Mouse (Mus musculus) retina, postnatal 7 days (tissue): ENCODE measurements around the gene Pla2g12a.

ENCODE experiments used
- DNase-seq: peaks from one replicate; pipeline ENCODE4 v3.0.0-alpha.2; 2012; ENCODE audit warnings: low read depth, low spot score

The Pla2g12a gene

GRCm38 (mm10) chr3:129878405-129879021 lies at the start of gene Pla2g12a:
Gene Pla2g12a (plus strand): TSS chr3:129878606.
- DNase-seq, result peak; percentile 90

- no peak for DNase-seq
These were observed 47.8 kb upstream of the Pla2g12a start for GRCm38 (mm10) chr3:129830626-129831025.

- DNase-seq, result peak; percentile 97
These were observed 47.3 kb upstream of the Pla2g12a start, which contains the start of gene Gar1 for GRCm38 (mm10) chr3:129831035-129831568. Gene Gar1 (minus strand): TSS chr3:129831396.

GRCm38 (mm10) chr3:129835388-129835934 lies 42.9 kb upstream of the Pla2g12a start, which contains the start of gene Cfi:
Gene Cfi (plus strand): TSS chr3:129835884.
- no peak for DNase-seq

GRCm38 (mm10) chr3:129836051-129836697 lies 42.2 kb upstream of the Pla2g12a start:
- no peak for DNase-seq

GRCm38 (mm10) chr3:129836965-129837364 lies 41.4 kb upstream of the Pla2g12a start:
- no peak for DNase-seq

GRCm38 (mm10) chr3:129838017-129838416 lies 40.4 kb upstream of the Pla2g12a start:
- DNase-seq, result no peak

- no peak for DNase-seq
These were observed 32.5 kb upstream of the Pla2g12a start for GRCm38 (mm10) chr3:129845868-129846267.

- no peak for DNase-seq
These were observed 31.6 kb upstream of the Pla2g12a start for GRCm38 (mm10) chr3:129846846-129847245.

GRCm38 (mm10) chr3:129862592-129862991 lies 15.8 kb upstream of the Pla2g12a start:
- no peak for DNase-seq

- peak; percentile 9 for DNase-seq
These were observed 14.7 kb upstream of the Pla2g12a start for GRCm38 (mm10) chr3:129863698-129864097.

GRCm38 (mm10) chr3:129877327-129877726 lies 1.1 kb upstream of the Pla2g12a start:
- DNase-seq, result no peak

GRCm38 (mm10) chr3:129879131-129879757 lies 838 bp downstream of the Pla2g12a start:
- no peak for DNase-seq

- no peak for DNase-seq
These were observed 1.5 kb downstream of the Pla2g12a start for GRCm38 (mm10) chr3:129879913-129880312.

- no peak for DNase-seq
These were observed 2.7 kb downstream of the Pla2g12a start for GRCm38 (mm10) chr3:129880925-129881593.

GRCm38 (mm10) chr3:129885577-129885976 lies 7.2 kb downstream of the Pla2g12a start:
- DNase-seq, result no peak

- no peak for DNase-seq
These were observed 8.0 kb downstream of the Pla2g12a start for GRCm38 (mm10) chr3:129886430-129886829.

GRCm38 (mm10) chr3:129887779-129888517 lies 9.5 kb downstream of the Pla2g12a start:
- DNase-seq, result no peak

GRCm38 (mm10) chr3:129892003-129892402 lies 13.6 kb downstream of the Pla2g12a start:
- DNase-seq, result no peak

GRCm38 (mm10) chr3:129893143-129893542 lies 14.7 kb downstream of the Pla2g12a start:
- no peak for DNase-seq

GRCm38 (mm10) chr3:129896591-129896990 lies 18.2 kb downstream of the Pla2g12a start:
- no peak for DNase-seq
